Mouse (Mus musculus): ENCODE measurements around the gene Eef1akmt1. TPM values are rescaled to one million over a fixed set of nuclear protein-coding genes. Genes with fewer than 3 reads are reported as not detected.
A peak's percentile ranks its signal among the peaks of the same experiment; 100 is the strongest.

Gene Eef1akmt1
- 95.3 TPM in 2 replicates for polyA plus RNA-seq (2016; fragmentation: Nextera tagmentation; extraction: Ambion mirVana)

- H3K27ac ChIP-seq: peak within 1 kb of the TSS; percentile 30
Measured at GRCm38 (mm10) chr14:57571155-57572133, at the start of gene Eef1akmt1. Gene Eef1akmt1 (minus strand): TSS chr14:57571612.

GRCm38 (mm10) chr14:57620598-57621236 lies 49.3 kb upstream of the Eef1akmt1 start:
- no peak overlapping the region for H3K4me2 ChIP-seq (replicated peaks)
- H3K9me3 ChIP-seq: no peaks in the 10 kb centered on the region
- H3K9ac ChIP-seq: no peak overlapping the region
- no peaks in the 10 kb centered on the region for H3K27me3 ChIP-seq
- no peak overlapping the region for H3K27ac ChIP-seq
- no peaks in the 10 kb centered on the region for H3K4me1 ChIP-seq
- WGBS: 68% methylated on average over 4 of the region's 4 CpGs
- peaks cover 15% of the 10 kb centered on the region for H3K36me3 ChIP-seq
- no peak for ATAC-seq (ENCODE audit: insufficient number of reproducible peaks, insufficient read depth, low FRiP score, low TSS enrichment)
- no peak overlapping the region for H3K4me3 ChIP-seq

More at GRCm38 (mm10) chr14:57571155-57572133, at the start of gene Eef1akmt1:
- Histone ChIP-seq H3K27me3 (no peaks in the 10 kb centered on the region), H3K9me3 (0 out of 2 replicates have a peak, but pooled peaks cover 4% of the 10 kb centered on the region), H3K4me3 (peak within 1 kb of the TSS; percentile 55), H3K36me3 (peaks cover 8% of the 10 kb centered on the region; the same call in 1 of the 2 replicates), H3K4me1 (no peaks in the 10 kb centered on the region), H3K9ac (peak within 1 kb of the TSS; percentile 53), H3K4me2 (replicated peaks) (peak within 1 kb of the TSS; percentile 50)
- ATAC-seq (ENCODE audit: insufficient number of reproducible peaks, insufficient read depth, low FRiP score, low TSS enrichment): peak; percentile 98
- WGBS: 9% methylated on average over 35 of the region's 35 CpGs

- no peak overlapping the region for H3K4me2 ChIP-seq (replicated peaks)
- no peak for ATAC-seq (ENCODE audit: insufficient number of reproducible peaks, insufficient read depth, low FRiP score, low TSS enrichment)
- H3K36me3 ChIP-seq: peaks cover 8% of the 10 kb centered on the region; the same call in 1 of the 2 replicates
- H3K4me3 ChIP-seq: no peak overlapping the region
- H3K27me3 ChIP-seq: no peaks in the 10 kb centered on the region
- no peak overlapping the region for H3K9ac ChIP-seq
- no peak overlapping the region for H3K27ac ChIP-seq
- 47% methylated on average over 2 of the region's 2 CpGs for WGBS
- H3K4me1 ChIP-seq: no peaks in the 10 kb centered on the region
- no peaks in the 10 kb centered on the region for H3K9me3 ChIP-seq
Measured at GRCm38 (mm10) chr14:57619487-57619886, 48.1 kb upstream of the Eef1akmt1 start.

GRCm38 (mm10) chr14:57617675-57618074 lies 46.3 kb upstream of the Eef1akmt1 start:
- Histone ChIP-seq H3K4me1 (no peaks in the 10 kb centered on the region), H3K27me3 (no peaks in the 10 kb centered on the region), H3K27ac (no peak overlapping the region), H3K9me3 (no peaks in the 10 kb centered on the region), H3K9ac (no peak overlapping the region), H3K4me3 (no peak overlapping the region), H3K4me2 (replicated peaks) (no peak overlapping the region), H3K36me3 (peaks cover 4% of the 10 kb centered on the region; the same call in 1 of the 2 replicates)
- 84% methylated on average over 1 of the region's 1 CpGs for WGBS
- no peak for ATAC-seq (ENCODE audit: insufficient number of reproducible peaks, insufficient read depth, low FRiP score, low TSS enrichment)

GRCm38 (mm10) chr14:57616339-57616965 lies 45.0 kb upstream of the Eef1akmt1 start:
- ATAC-seq (ENCODE audit: insufficient number of reproducible peaks, insufficient read depth, low FRiP score, low TSS enrichment): no peak
- 0 out of 2 replicates have a peak, but pooled peaks cover 2% of the 10 kb centered on the region for H3K4me1 ChIP-seq
- no peak overlapping the region for H3K4me2 ChIP-seq (replicated peaks)
- H3K9me3 ChIP-seq: no peaks in the 10 kb centered on the region
- H3K27ac ChIP-seq: no peak overlapping the region
- H3K36me3 ChIP-seq: 0 out of 2 replicates have a peak, but pooled peaks cover 4% of the 10 kb centered on the region
- no peaks in the 10 kb centered on the region for H3K27me3 ChIP-seq
- no peak overlapping the region for H3K9ac ChIP-seq
- no peak overlapping the region for H3K4me3 ChIP-seq
- WGBS: 77% methylated on average over 6 of the region's 6 CpGs

- WGBS: 94% methylated on average over 6 of the region's 6 CpGs
- Histone ChIP-seq H3K4me1 (peaks cover 6% of the 10 kb centered on the region; the same call in 1 of the 2 replicates), H3K9ac (no peak overlapping the region), H3K27me3 (no peaks in the 10 kb centered on the region), H3K4me2 (replicated peaks) (no peak overlapping the region), H3K27ac (no peak overlapping the region), H3K36me3 (0 out of 2 replicates have a peak, but pooled peaks cover 4% of the 10 kb centered on the region), H3K4me3 (no peak overlapping the region), H3K9me3 (no peaks in the 10 kb centered on the region)
- no peak for ATAC-seq (ENCODE audit: insufficient number of reproducible peaks, insufficient read depth, low FRiP score, low TSS enrichment)
Measured at GRCm38 (mm10) chr14:57615828-57616227, 44.4 kb upstream of the Eef1akmt1 start.

GRCm38 (mm10) chr14:57611034-57611433 lies 39.6 kb upstream of the Eef1akmt1 start:
- H3K9ac ChIP-seq: no peak overlapping the region
- H3K27ac ChIP-seq: peak overlapping the region; percentile 8; the same call in 1 of the 2 replicates
- H3K4me2 ChIP-seq (replicated peaks): no peak overlapping the region
- ATAC-seq (ENCODE audit: insufficient number of reproducible peaks, insufficient read depth, low FRiP score, low TSS enrichment): no peak
- no peaks in the 10 kb centered on the region for H3K9me3 ChIP-seq
- 34% methylated on average over 2 of the region's 2 CpGs for WGBS
- H3K36me3 ChIP-seq: no peaks in the 10 kb centered on the region
- no peak overlapping the region for H3K4me3 ChIP-seq
- H3K27me3 ChIP-seq: no peaks in the 10 kb centered on the region
- peaks cover 10% of the 10 kb centered on the region; the same call in 1 of the 2 replicates for H3K4me1 ChIP-seq

- H3K4me2 ChIP-seq (replicated peaks): no peak overlapping the region
- no peaks in the 10 kb centered on the region for H3K36me3 ChIP-seq
- H3K27me3 ChIP-seq: no peaks in the 10 kb centered on the region
- no peak overlapping the region for H3K4me3 ChIP-seq
- 78% methylated on average over 4 of the region's 4 CpGs for WGBS
- no peak for ATAC-seq (ENCODE audit: insufficient number of reproducible peaks, insufficient read depth, low FRiP score, low TSS enrichment)
- H3K9me3 ChIP-seq: no peaks in the 10 kb centered on the region
- H3K9ac ChIP-seq: no peak overlapping the region
- H3K4me1 ChIP-seq: peaks cover 10% of the 10 kb centered on the region; the same call in 1 of the 2 replicates
- H3K27ac ChIP-seq: peak overlapping the region; percentile 36; the same call in 1 of the 2 replicates
Measured at GRCm38 (mm10) chr14:57609816-57610329, 38.5 kb upstream of the Eef1akmt1 start.

GRCm38 (mm10) chr14:57607500-57607899 lies 36.1 kb upstream of the Eef1akmt1 start:
- H3K27ac ChIP-seq: 0 out of 2 replicates have a peak overlapping the region, but pooled peaks have one; percentile 4

GRCm38 (mm10) chr14:57606663-57607365 lies 35.4 kb upstream of the Eef1akmt1 start:
- Histone ChIP-seq H3K27me3 (no peaks in the 10 kb centered on the region), H3K9ac (no peak overlapping the region), H3K4me3 (no peak overlapping the region), H3K4me1 (peaks cover 10% of the 10 kb centered on the region; the same call in 1 of the 2 replicates), H3K27ac (no peak overlapping the region), H3K9me3 (no peaks in the 10 kb centered on the region), H3K4me2 (replicated peaks) (no peak overlapping the region), H3K36me3 (peaks cover 16% of the 10 kb centered on the region)
- ATAC-seq (ENCODE audit: insufficient number of reproducible peaks, insufficient read depth, low FRiP score, low TSS enrichment): no peak
- WGBS: 69% methylated on average over 8 of the region's 8 CpGs

More at GRCm38 (mm10) chr14:57607500-57607899, 36.1 kb upstream of the Eef1akmt1 start:
- H3K9me3 ChIP-seq: no peaks in the 10 kb centered on the region
- 25% methylated on average over 1 of the region's 1 CpGs for WGBS
- H3K4me2 ChIP-seq (replicated peaks): no peak overlapping the region
- H3K36me3 ChIP-seq: peaks cover 13% of the 10 kb centered on the region
- peak; percentile 87 for ATAC-seq (ENCODE audit: insufficient number of reproducible peaks, insufficient read depth, low FRiP score, low TSS enrichment)
- no peak overlapping the region for H3K9ac ChIP-seq
- no peaks in the 10 kb centered on the region for H3K27me3 ChIP-seq
- no peak overlapping the region for H3K4me3 ChIP-seq
- peaks cover 10% of the 10 kb centered on the region; the same call in 1 of the 2 replicates for H3K4me1 ChIP-seq
